Mouse (Mus musculus) heart, embryonic 14.5 days (tissue): ENCODE results near the gene Acot5. TPM values are rescaled to one million over a fixed set of nuclear protein-coding genes. Genes with fewer than 3 reads are reported as not detected.
A peak's percentile ranks its signal among the peaks of the same experiment; 100 is the strongest.
"Not testable (repeated sequence)": the region's sequence is repeated elsewhere in the genome, so short reads cannot be mapped to it uniquely, and the experiment has no call there.

ENCODE experiments used
- ATAC-seq: fragments of 200-750 bp; cut with Nextera tagmentation; 2 replicates; pipeline ENCODE4 v1.8.0; 2017; ENCODE audit warnings: low read depth, moderate TSS enrichment; ENCODE audit not compliant: insufficient number of reproducible peaks, insufficient read depth, low FRiP score
- H3K27ac ChIP-seq, 2 experiments: fragments of 200-500 bp in 1 of 2; fragments of 300-500 bp in 1 of 2; sonication (generic) in 1 of 2; replicated peaks in 1 of 2; 2 replicates each; pipeline ENCODE4 v1.5.1; 2012 to 2014; ENCODE audit warnings: low read depth in 2 of 2, low read length in 2 of 2, control low read depth in 1 of 2, mild to moderate bottlenecking in 1 of 2, mixed read lengths in 1 of 2; ENCODE audit not compliant: control insufficient read depth in 1 of 2, insufficient read depth in 1 of 2
- H3K27me3 ChIP-seq: fragments of 300-500 bp; sonication (generic); 2 replicates; pipeline ENCODE4 v1.6.1; 2014; ENCODE audit warnings: mild to moderate bottlenecking, low read length, control low read depth; ENCODE audit not compliant: control insufficient read depth, insufficient read depth
- H3K36me3 ChIP-seq: fragments of 300-500 bp; sonication (generic); 2 replicates; pipeline ENCODE4 v1.6.1; 2014; ENCODE audit warnings: mild to moderate bottlenecking, control low read depth, low read length, mixed read lengths; ENCODE audit not compliant: control insufficient read depth, insufficient read depth
- H3K4me1 ChIP-seq, 2 experiments: fragments of 200-500 bp in 1 of 2; fragments of 300-500 bp in 1 of 2; sonication (generic) in 1 of 2; 2 replicates each; pipeline ENCODE4 v1.6.1; 2012 to 2014; ENCODE audit warnings: low read length in 2 of 2, control low read depth in 1 of 2, mixed read lengths in 1 of 2; ENCODE audit not compliant: control insufficient read depth in 2 of 2, insufficient read depth in 2 of 2
- H3K4me2 ChIP-seq: fragments of 300-500 bp; sonication (generic); 2 replicates; pipeline ENCODE4 v1.6.1; 2014; ENCODE audit warnings: mild to moderate bottlenecking, low read length
- H3K4me3 ChIP-seq, 2 experiments: fragments of 200-500 bp in 1 of 2; fragments of 300-500 bp in 1 of 2; sonication (generic) in 1 of 2; 2 replicates each; pipeline ENCODE4 v1.5.1; 2012 to 2014; ENCODE audit warnings: low read length in 2 of 2, mild to moderate bottlenecking in 2 of 2, control low read depth in 1 of 2, low read depth in 1 of 2, moderate library complexity in 1 of 2; ENCODE audit not compliant: control insufficient read depth in 1 of 2, insufficient read depth in 1 of 2
- H3K9ac ChIP-seq: fragments of 300-500 bp; sonication (generic); 2 replicates; pipeline ENCODE4 v1.6.1; 2014; ENCODE audit warnings: mild to moderate bottlenecking, low read length
- H3K9me3 ChIP-seq: fragments of 300-500 bp; sonication (generic); 2 replicates; pipeline ENCODE4 v1.6.1; 2016; ENCODE audit warnings: low read length, control low read depth; ENCODE audit not compliant: control insufficient read depth
- WGBS: fragments of 180-500 bp; shearing (Covaris S2); extraction: QIAGEN DNeasy Blood & Tissue Kit; methylation state at CpG from one replicate; pipeline ENCODE4 v1.1.7; 2014; 5-methylcytosine and 5-hydroxymethylcytosine counted together
- polyA plus RNA-seq: library from polyadenylated mRNA; unstranded; fragments of >200 nt; fragmentation: Nextera tagmentation; extraction: Ambion mirVana; gene quantifications from 2 replicates; pipeline ENCODE4 v1.2.1, GENCODE M21; 2014

Gene Acot5
- polyA plus RNA-seq, 1 experiment from 2014 or later, result not detected

GRCm38 (mm10) chr12:84030659-84031332, 38.3 kb upstream of the Acot5 start:
- Histone ChIP-seq H3K27me3 (no peaks in the 10 kb centered on the region), H3K36me3 (no peaks in the 10 kb centered on the region), H3K27ac (no peak overlapping the region), H3K4me3 (no peak overlapping the region), H3K9ac (no peak overlapping the region), H3K4me1 (peaks cover 3 to 6% of the 10 kb centered on the region in 2 experiments; a peak in 2 of 4 replicates), H3K4me2 (no peak overlapping the region), H3K9me3 (no peaks in the 10 kb centered on the region)
- WGBS, result 53% methylated on average over 4 of the region's 4 CpGs
- ATAC-seq, result 0 out of 2 replicates have a peak, but pooled peaks have one; percentile 43

- no peaks in the 10 kb centered on the region for H3K9me3 ChIP-seq
- H3K27me3 ChIP-seq, result no peaks in the 10 kb centered on the region
- H3K4me3 ChIP-seq, result no peak overlapping the region
- WGBS, result 87% methylated on average over 4 of the region's 4 CpGs
- ATAC-seq, result no peak
- H3K27ac ChIP-seq, result no peak overlapping the region
- no peaks in the 10 kb centered on the region for H3K36me3 ChIP-seq
- no peak overlapping the region for H3K4me2 ChIP-seq
- H3K4me1 ChIP-seq, result peaks cover 3 to 6% of the 10 kb centered on the region in 2 experiments; a peak in 1 of 4 replicates
- no peak overlapping the region for H3K9ac ChIP-seq
Observed at GRCm38 (mm10) chr12:84032854-84033253, 36.3 kb upstream of the Acot5 start.

- H3K27me3 ChIP-seq, H3K9me3 ChIP-seq, H3K4me3 ChIP-seq, H3K4me1 ChIP-seq, H3K9ac ChIP-seq, H3K27ac ChIP-seq, H3K36me3 ChIP-seq, H3K4me2 ChIP-seq: not testable (repeated sequence)
- ATAC-seq, result peak; percentile 35; the same call in 1 of the 2 replicates
- WGBS, result 76% methylated on average over 2 of the region's 2 CpGs
Observed at GRCm38 (mm10) chr12:84033302-84033701, 35.8 kb upstream of the Acot5 start.

GRCm38 (mm10) chr12:84034108-84034507, 35.0 kb upstream of the Acot5 start:
- no peaks in the 10 kb centered on the region for H3K36me3 ChIP-seq
- H3K27ac ChIP-seq, result no peak overlapping the region
- H3K4me2 ChIP-seq, result no peak overlapping the region
- H3K9me3 ChIP-seq, result no peaks in the 10 kb centered on the region
- H3K27me3 ChIP-seq, result no peaks in the 10 kb centered on the region
- no peak for ATAC-seq
- WGBS, result 62% methylated on average over 4 of the region's 4 CpGs
- no peak overlapping the region for H3K9ac ChIP-seq
- no peak overlapping the region for H3K4me3 ChIP-seq
- peaks cover 6% of the 10 kb centered on the region in 2 experiments; a peak in 2 of 4 replicates for H3K4me1 ChIP-seq

GRCm38 (mm10) chr12:84038241-84038640, 30.9 kb upstream of the Acot5 start, which contains the start of gene Acot4:
Gene Acot4 (plus strand): TSS chr12:84038379.
- peak within 1 kb of the TSS; percentile 41 to 49 for H3K4me3 ChIP-seq
- H3K4me1 ChIP-seq, H3K9me3 ChIP-seq, H3K27ac ChIP-seq, H3K36me3 ChIP-seq, H3K27me3 ChIP-seq, ATAC-seq: not testable (repeated sequence)
- H3K4me2 ChIP-seq, result peak within 1 kb of the TSS; percentile 73
- peak within 1 kb of the TSS; percentile 68 for H3K9ac ChIP-seq
- WGBS, result 8% methylated on average over 24 of the region's 32 CpGs

GRCm38 (mm10) chr12:84038691-84039111, 30.4 kb upstream of the Acot5 start, which contains the start of gene Gm49366:
Gene Gm49366 (plus strand): TSS chr12:84038935.
- not testable (repeated sequence) for H3K4me1 ChIP-seq, H3K27me3 ChIP-seq, ATAC-seq, H3K36me3 ChIP-seq, H3K27ac ChIP-seq, H3K9me3 ChIP-seq
- H3K4me2 ChIP-seq, result peak within 1 kb of the TSS; percentile 73
- H3K4me3 ChIP-seq, result peak within 1 kb of the TSS; percentile 41 to 49
- WGBS, result 3% methylated on average over 39 of the region's 39 CpGs
- peak within 1 kb of the TSS; percentile 68 for H3K9ac ChIP-seq

- Histone ChIP-seq H3K4me1 (peaks cover 0 to 2% of the 10 kb centered on the region in 2 experiments; a peak in 1 of 4 replicates), H3K27me3 (no peaks in the 10 kb centered on the region), H3K27ac (no peak overlapping the region), H3K9me3 (no peaks in the 10 kb centered on the region), H3K9ac (no peak overlapping the region), H3K36me3 (no peaks in the 10 kb centered on the region), H3K4me3 (no peak overlapping the region), H3K4me2 (no peak overlapping the region)
- 86% methylated on average over 5 of the region's 5 CpGs for WGBS
- no peak for ATAC-seq
Observed at GRCm38 (mm10) chr12:84042248-84042647, 26.9 kb upstream of the Acot5 start.
